Mouse (Mus musculus): ENCODE measurements around the gene Adat2. TPM values are rescaled to one million over a fixed set of nuclear protein-coding genes. Genes with fewer than 3 reads are reported as not detected.
A peak's percentile ranks its signal among the peaks of the same experiment; 100 is the strongest.

Gene Adat2
- polyA plus RNA-seq (2014; fragmentation: Nextera tagmentation; extraction: Ambion mirVana): 2.4 and 3.8 TPM in 2 replicates

DNA sequence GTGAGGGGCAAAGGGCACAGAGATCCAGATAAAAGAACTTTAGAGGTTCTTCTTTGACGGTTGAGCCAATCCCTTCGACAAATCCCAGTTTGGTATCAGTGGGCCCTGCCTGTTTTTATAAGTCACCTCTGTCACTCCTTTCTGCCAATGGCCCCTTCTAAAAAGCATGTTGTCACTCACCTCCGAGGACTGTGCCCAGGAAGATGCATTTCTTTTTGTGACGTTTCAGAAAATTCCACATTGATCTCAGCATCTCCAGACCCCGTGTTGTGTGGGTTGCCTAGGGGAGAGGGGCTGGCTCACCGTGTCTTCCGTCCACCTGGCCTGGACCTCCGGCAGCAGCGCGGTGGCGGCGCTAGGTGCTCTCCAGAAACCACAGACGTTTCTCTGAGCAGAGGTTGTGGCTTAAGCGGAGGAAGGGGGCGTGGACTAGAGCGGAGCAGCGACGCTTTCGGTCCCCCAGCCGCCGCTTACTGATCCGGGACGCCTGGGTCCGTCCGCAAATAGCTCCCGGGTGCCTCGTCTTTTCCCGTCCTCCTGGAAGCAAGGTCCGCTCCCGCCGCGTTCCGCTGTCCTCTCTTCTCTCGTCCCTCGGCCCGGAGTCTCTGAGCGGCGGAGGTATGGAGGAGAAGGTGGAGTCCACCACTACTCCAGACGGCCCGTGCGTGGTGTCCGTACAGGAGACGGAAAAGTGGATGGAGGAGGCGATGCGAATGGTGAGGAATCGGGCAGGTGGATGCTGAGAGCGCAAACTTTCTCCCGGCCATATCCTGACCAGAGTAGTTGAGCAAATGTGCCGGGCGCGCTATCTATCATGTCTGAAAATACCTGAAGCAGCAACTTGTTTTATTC, at the start of gene Adat2, which contains the start of gene Pex3:
Gene Adat2, plus strand, starts transcription at position 249 of the 852 bp plus-strand sequence.
Gene Pex3, minus strand, starts transcription at position 497 of the 852 bp plus-strand sequence.
- peak within 1 kb of the TSS; percentile 65; the same call in 1 of the 2 replicates for H3K27ac ChIP-seq (ENCODE audit: low read depth, low read length)
- ATAC-seq (peak; percentile 97), DNase-seq (ENCODE audit: low spot score) (peak; percentile 91)
- H3K9ac ChIP-seq (ENCODE audit: low read length): peak within 1 kb of the TSS; percentile 77
- peak within 1 kb of the TSS; percentile 68 for H3K4me2 ChIP-seq (ENCODE audit: low read length)
- H3K36me3 ChIP-seq (ENCODE audit: control insufficient read depth, insufficient read depth, low read length): 0 out of 2 replicates have a peak, but pooled peaks cover 2% of the 10 kb centered on the region
- WGBS: under 1% methylated on average over 51 of the region's 51 CpGs
- H3K9me3 ChIP-seq (replicated peaks; ENCODE audit: control insufficient read depth, low read length): no peaks in the 10 kb centered on the region
- H3K4me1 ChIP-seq (ENCODE audit: control insufficient read depth, insufficient read depth, low read length): peaks cover 9% of the 10 kb centered on the region
- no peaks in the 10 kb centered on the region for H3K27me3 ChIP-seq (replicated peaks; ENCODE audit: control insufficient read depth, insufficient read depth, low read length)
- peak within 1 kb of the TSS; percentile 63 for H3K4me3 ChIP-seq (ENCODE audit: low read depth, low read length)

DNA sequence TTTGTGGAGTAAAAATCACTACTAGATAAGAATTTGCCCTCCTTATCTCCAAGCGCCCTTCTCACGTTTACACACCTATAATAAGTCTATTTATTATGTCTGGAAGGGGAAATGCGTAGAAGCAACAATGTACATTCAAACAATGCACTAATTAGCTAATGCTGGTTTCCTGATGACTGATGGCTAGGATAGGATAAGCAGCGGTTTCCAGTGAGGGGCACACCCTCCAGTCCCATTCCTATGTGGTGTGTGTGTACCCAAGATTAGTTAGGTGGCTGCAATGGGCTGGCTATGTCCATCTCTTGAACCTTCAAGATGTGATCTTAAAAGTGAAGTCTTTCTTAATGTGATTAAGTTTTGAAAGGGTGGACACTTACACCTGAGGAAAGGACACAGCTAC, 30.8 kb upstream of the Adat2 start:
- ATAC-seq (no peak), DNase-seq (ENCODE audit: low spot score) (no peak)
- no peaks in the 10 kb centered on the region for H3K4me1 ChIP-seq (ENCODE audit: control insufficient read depth, insufficient read depth, low read length)
- H3K27ac ChIP-seq (ENCODE audit: low read depth, low read length): no peak overlapping the region
- no peak overlapping the region for H3K4me3 ChIP-seq (ENCODE audit: low read depth, low read length)
- H3K4me2 ChIP-seq (ENCODE audit: low read length): no peak overlapping the region
- H3K9me3 ChIP-seq (replicated peaks; ENCODE audit: control insufficient read depth, low read length): no peaks in the 10 kb centered on the region
- peaks cover 12% of the 10 kb centered on the region; the same call in 1 of the 2 replicates for H3K36me3 ChIP-seq (ENCODE audit: control insufficient read depth, insufficient read depth, low read length)
- no peak overlapping the region for H3K9ac ChIP-seq (ENCODE audit: low read length)
- 87% methylated on average over 4 of the region's 4 CpGs for WGBS
- no peaks in the 10 kb centered on the region for H3K27me3 ChIP-seq (replicated peaks; ENCODE audit: control insufficient read depth, insufficient read depth, low read length)

DNA sequence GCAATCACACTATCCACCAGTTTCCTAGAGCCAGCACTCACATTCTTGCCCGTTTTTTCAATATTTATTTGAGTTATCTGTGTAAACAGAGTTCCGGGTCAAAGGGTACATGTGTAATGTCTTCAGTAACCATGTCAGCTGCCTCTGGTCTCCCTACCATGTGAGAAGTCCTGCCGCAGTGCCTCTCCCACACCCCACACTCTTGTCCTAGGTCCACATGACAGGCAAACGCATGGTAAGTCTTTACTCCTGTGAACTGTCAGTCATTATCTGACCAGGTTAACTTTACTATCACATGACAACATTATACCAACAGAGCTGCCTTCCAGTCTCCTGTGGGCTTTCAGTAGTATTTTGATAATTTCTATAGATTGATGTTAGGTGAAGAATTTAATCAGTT, 24.5 kb upstream of the Adat2 start:
- DNase-seq (ENCODE audit: low spot score) (no peak), ATAC-seq (no peak)
- peaks cover 46% of the 10 kb centered on the region for H3K36me3 ChIP-seq (ENCODE audit: control insufficient read depth, insufficient read depth, low read length)
- no peak overlapping the region for H3K9ac ChIP-seq (ENCODE audit: low read length)
- H3K9me3 ChIP-seq (replicated peaks; ENCODE audit: control insufficient read depth, low read length): no peaks in the 10 kb centered on the region
- no peak overlapping the region for H3K4me2 ChIP-seq (ENCODE audit: low read length)
- 91% methylated on average over 4 of the region's 4 CpGs for WGBS
- H3K4me3 ChIP-seq (ENCODE audit: low read depth, low read length): no peak overlapping the region
- no peaks in the 10 kb centered on the region for H3K4me1 ChIP-seq (ENCODE audit: control insufficient read depth, insufficient read depth, low read length)
- H3K27me3 ChIP-seq (replicated peaks; ENCODE audit: control insufficient read depth, insufficient read depth, low read length): no peaks in the 10 kb centered on the region
- no peak overlapping the region for H3K27ac ChIP-seq (ENCODE audit: low read depth, low read length)

DNA sequence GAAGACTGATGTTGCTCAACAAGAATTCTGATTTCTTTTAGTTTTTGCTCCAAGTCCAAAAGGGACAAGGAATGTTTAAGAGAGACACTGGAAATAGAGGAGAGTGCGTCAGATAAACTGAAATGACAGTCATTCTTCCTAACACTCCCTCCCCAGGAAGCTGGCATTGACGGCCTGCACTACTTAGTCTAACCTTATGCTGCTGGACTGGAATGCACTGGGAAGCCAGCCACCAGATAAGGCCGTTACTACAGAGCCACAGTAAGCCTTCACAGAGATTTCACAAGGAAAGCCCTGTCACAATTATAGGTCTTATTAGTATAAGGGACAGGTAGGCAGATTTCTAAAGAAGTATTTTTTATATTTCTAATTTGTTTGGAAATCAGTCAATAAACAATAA, 17.9 kb upstream of the Adat2 start:
- DNase-seq (ENCODE audit: low spot score) (no peak), ATAC-seq (no peak)
- Histone ChIP-seq H3K36me3 (ENCODE audit: control insufficient read depth, insufficient read depth, low read length) (peaks cover 46% of the 10 kb centered on the region), H3K9me3 (replicated peaks; ENCODE audit: control insufficient read depth, low read length) (no peaks in the 10 kb centered on the region), H3K9ac (ENCODE audit: low read length) (no peak overlapping the region), H3K4me2 (ENCODE audit: low read length) (no peak overlapping the region), H3K27ac (ENCODE audit: low read depth, low read length) (no peak overlapping the region), H3K4me1 (ENCODE audit: control insufficient read depth, insufficient read depth, low read length) (no peaks in the 10 kb centered on the region), H3K27me3 (replicated peaks; ENCODE audit: control insufficient read depth, insufficient read depth, low read length) (no peaks in the 10 kb centered on the region), H3K4me3 (ENCODE audit: low read depth, low read length) (no peak overlapping the region)
- WGBS: 91% methylated on average over 3 of the region's 3 CpGs

DNA sequence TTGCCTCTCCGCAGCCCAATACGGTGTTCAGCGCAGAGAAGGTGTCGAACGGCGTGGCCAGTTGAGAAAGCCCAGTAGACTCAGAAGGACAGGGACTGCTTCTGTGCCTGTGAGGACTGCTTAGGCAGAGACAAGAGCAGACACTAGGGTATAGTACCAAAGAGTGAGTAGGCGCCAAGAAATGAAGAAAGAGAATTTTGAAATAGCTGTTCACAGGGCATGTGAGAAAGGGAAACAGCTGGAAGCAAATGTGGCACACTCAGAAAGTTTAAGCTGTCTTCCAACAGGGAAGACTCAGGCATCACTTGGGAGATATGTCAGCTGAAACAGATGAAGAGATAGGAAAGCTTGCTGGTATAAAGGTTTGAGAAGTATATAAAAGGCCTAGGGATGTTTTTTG, 16.0 kb upstream of the Adat2 start:
- ATAC-seq: no peak
- no peak overlapping the region for H3K9ac ChIP-seq (ENCODE audit: low read length)
- no peak overlapping the region for H3K4me2 ChIP-seq (ENCODE audit: low read length)
- no peaks in the 10 kb centered on the region for H3K9me3 ChIP-seq (replicated peaks; ENCODE audit: control insufficient read depth, low read length)
- 98% methylated on average over 7 of the region's 7 CpGs for WGBS
- H3K27ac ChIP-seq (ENCODE audit: low read depth, low read length): no peak overlapping the region
- DNase-seq (ENCODE audit: low spot score): no peak
- H3K36me3 ChIP-seq (ENCODE audit: control insufficient read depth, insufficient read depth, low read length): peaks cover 40% of the 10 kb centered on the region
- H3K4me3 ChIP-seq (ENCODE audit: low read depth, low read length): no peak overlapping the region
- H3K27me3 ChIP-seq (replicated peaks; ENCODE audit: control insufficient read depth, insufficient read depth, low read length): no peaks in the 10 kb centered on the region
- H3K4me1 ChIP-seq (ENCODE audit: control insufficient read depth, insufficient read depth, low read length): no peaks in the 10 kb centered on the region

DNA sequence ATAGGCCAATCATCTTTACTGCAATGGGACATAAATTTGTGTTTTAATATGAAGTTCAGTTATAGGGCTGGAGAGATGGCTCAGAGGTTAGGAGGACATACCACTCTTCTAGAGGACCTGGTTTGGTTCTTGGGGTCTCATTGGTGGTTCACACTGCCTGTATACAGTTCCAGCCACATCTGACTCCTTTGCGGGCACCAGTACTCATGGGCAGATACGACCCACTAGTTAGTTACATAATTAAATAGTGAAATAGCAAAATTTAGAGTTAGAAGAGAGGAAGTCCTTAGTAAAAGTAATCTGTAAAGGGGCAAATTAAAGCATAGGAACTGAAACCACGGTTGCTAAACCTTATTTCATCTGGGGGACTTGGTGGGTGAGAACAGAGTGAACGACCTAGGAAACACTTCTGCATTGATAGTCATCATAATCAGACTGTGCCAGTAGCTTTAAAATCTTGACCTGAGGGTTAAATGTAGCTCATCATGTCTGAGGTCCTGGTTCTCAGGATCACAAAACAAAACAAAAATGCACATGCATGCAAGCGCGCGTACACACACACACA, 12.8 kb upstream of the Adat2 start:
- H3K9me3 ChIP-seq (replicated peaks; ENCODE audit: control insufficient read depth, low read length): no peaks in the 10 kb centered on the region
- ATAC-seq: no peak
- H3K36me3 ChIP-seq (ENCODE audit: control insufficient read depth, insufficient read depth, low read length): peaks cover 34% of the 10 kb centered on the region
- DNase-seq (ENCODE audit: low spot score): no peak
- no peak overlapping the region for H3K4me2 ChIP-seq (ENCODE audit: low read length)
- H3K27ac ChIP-seq (ENCODE audit: low read depth, low read length): no peak overlapping the region
- no peak overlapping the region for H3K4me3 ChIP-seq (ENCODE audit: low read depth, low read length)
- H3K27me3 ChIP-seq (replicated peaks; ENCODE audit: control insufficient read depth, insufficient read depth, low read length): no peaks in the 10 kb centered on the region
- H3K4me1 ChIP-seq (ENCODE audit: control insufficient read depth, insufficient read depth, low read length): no peaks in the 10 kb centered on the region
- H3K9ac ChIP-seq (ENCODE audit: low read length): no peak overlapping the region
- WGBS: 92% methylated on average over 7 of the region's 7 CpGs

DNA sequence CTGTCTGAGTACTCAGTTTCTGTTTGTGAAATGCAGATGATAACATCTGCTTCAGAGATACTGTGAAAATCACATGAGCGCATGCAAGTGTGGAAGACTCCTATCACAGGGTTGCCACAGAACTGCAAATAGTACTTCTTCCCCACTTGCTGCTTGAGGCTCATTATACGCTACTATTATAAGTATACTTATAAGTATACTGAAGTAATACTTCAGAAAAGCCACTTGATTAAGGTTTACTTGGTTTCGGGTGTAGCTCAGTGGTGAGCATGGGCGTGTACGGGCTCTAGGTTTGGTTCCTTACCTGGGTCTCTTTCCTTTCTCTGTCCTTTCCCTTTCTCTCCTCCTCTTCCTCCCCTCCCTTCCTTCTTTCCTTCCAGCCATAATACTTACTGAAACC, 11.0 kb upstream of the Adat2 start:
- ATAC-seq (no peak), DNase-seq (ENCODE audit: low spot score) (no peak)
- Histone ChIP-seq H3K9me3 (replicated peaks; ENCODE audit: control insufficient read depth, low read length) (no peaks in the 10 kb centered on the region), H3K27me3 (replicated peaks; ENCODE audit: control insufficient read depth, insufficient read depth, low read length) (no peaks in the 10 kb centered on the region), H3K4me1 (ENCODE audit: control insufficient read depth, insufficient read depth, low read length) (no peaks in the 10 kb centered on the region), H3K9ac (ENCODE audit: low read length) (no peak overlapping the region), H3K27ac (ENCODE audit: low read depth, low read length) (no peak overlapping the region), H3K4me2 (ENCODE audit: low read length) (no peak overlapping the region), H3K36me3 (ENCODE audit: control insufficient read depth, insufficient read depth, low read length) (peaks cover 30% of the 10 kb centered on the region), H3K4me3 (ENCODE audit: low read depth, low read length) (no peak overlapping the region)
- WGBS: 97% methylated on average over 5 of the region's 5 CpGs

DNA sequence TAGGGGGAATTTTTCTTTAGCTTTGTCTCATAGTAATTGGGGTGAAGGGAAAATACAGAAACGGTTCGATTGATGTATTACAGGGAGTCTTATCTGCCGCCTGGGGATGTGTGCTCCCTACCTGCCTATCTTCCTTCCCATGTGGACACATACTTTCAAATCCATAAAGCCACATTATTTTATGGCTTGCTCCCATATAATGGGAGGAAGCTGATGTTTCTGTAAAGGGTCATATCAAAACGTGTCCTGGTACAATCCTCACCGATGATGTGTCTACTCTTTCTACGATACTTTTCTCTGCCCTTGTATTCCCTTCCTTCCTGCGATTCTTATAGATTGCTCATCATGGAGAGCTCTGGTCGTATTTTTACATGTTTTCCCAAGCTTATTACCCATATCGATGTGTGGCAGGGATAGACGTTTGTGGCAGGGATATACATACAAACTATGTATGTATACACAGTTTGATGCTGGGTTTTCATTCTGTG, 848 bp downstream of the Adat2 start:
- H3K27me3 ChIP-seq (replicated peaks; ENCODE audit: control insufficient read depth, insufficient read depth, low read length): no peaks in the 10 kb centered on the region
- H3K4me1 ChIP-seq (ENCODE audit: control insufficient read depth, insufficient read depth, low read length): peaks cover 9% of the 10 kb centered on the region
- no peak overlapping the region for H3K27ac ChIP-seq (ENCODE audit: low read depth, low read length)
- 0 out of 2 replicates have a peak, but pooled peaks cover 2% of the 10 kb centered on the region for H3K36me3 ChIP-seq (ENCODE audit: control insufficient read depth, insufficient read depth, low read length)
- DNase-seq (ENCODE audit: low spot score) (no peak), ATAC-seq (peak; percentile 21)
- H3K9me3 ChIP-seq (replicated peaks; ENCODE audit: control insufficient read depth, low read length): no peaks in the 10 kb centered on the region
- H3K4me2 ChIP-seq (ENCODE audit: low read length): peak overlapping the region; percentile 68
- peak overlapping the region; percentile 63 for H3K4me3 ChIP-seq (ENCODE audit: low read depth, low read length)
- 29% methylated on average over 10 of the region's 10 CpGs for WGBS
- H3K9ac ChIP-seq (ENCODE audit: low read length): peak overlapping the region; percentile 77

DNA sequence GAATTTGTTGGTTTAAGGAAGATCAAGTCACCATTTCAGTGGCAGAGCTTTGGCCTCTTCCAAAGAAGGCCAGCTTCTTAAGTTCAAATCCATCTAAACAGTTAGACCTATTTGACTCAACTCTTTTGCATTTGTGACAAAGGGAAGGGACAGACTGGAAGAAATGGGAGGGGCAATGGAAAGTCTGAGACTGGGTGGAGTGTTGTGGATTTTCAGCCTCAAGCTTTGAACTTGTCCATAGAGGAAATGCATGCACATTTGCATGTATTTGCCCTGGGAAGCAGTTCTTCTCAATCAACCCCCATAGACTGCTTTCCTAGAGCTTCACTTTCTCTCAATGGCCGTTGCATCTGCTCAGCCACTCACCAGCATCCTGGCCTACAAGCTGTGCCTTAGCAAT, 1.6 kb downstream of the Adat2 start:
- H3K27me3 ChIP-seq (replicated peaks; ENCODE audit: control insufficient read depth, insufficient read depth, low read length): no peaks in the 10 kb centered on the region
- H3K9ac ChIP-seq (ENCODE audit: low read length): no peak overlapping the region
- 77% methylated on average over 1 of the region's 1 CpGs for WGBS
- no peaks in the 10 kb centered on the region for H3K36me3 ChIP-seq (ENCODE audit: control insufficient read depth, insufficient read depth, low read length)
- no peaks in the 10 kb centered on the region for H3K9me3 ChIP-seq (replicated peaks; ENCODE audit: control insufficient read depth, low read length)
- no peak overlapping the region for H3K27ac ChIP-seq (ENCODE audit: low read depth, low read length)
- no peak overlapping the region for H3K4me3 ChIP-seq (ENCODE audit: low read depth, low read length)
- no peak overlapping the region for H3K4me2 ChIP-seq (ENCODE audit: low read length)
- DNase-seq (ENCODE audit: low spot score) (no peak), ATAC-seq (no peak)
- peaks cover 9% of the 10 kb centered on the region for H3K4me1 ChIP-seq (ENCODE audit: control insufficient read depth, insufficient read depth, low read length)
